Mouse (Mus musculus): ENCODE results near the gene Gdpd5. TPM values are rescaled to one million over a fixed set of nuclear protein-coding genes. Genes with fewer than 3 reads are reported as not detected.
"Not testable (repeated sequence)": the region's sequence is repeated elsewhere in the genome, so short reads cannot be mapped to it uniquely, and the experiment has no call there.

The Gdpd5 gene
- total and polyA plus RNA-seq, 2 experiments from 2014 or later: 28.9 to 35.9 TPM

DNA sequence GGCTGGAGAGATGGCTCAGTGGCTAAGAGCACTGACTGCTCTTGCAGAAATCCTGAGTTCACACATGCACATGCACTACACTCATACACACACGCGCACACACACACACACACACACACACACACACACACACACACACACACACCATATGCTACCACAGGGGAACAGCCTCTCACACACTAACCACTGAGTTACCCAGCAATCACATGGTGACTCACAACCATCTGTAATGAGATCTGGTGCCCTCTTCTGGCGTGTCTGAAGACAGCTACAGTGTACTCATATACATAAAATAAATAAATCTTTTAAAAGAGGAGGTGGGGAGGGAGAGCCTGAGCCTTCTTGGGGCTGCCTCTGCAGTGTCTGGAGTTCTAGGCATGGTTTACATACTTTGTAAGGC lies 6.9 kb upstream of the Gdpd5 start:
- not testable (repeated sequence) for H3K4me1 ChIP-seq (ENCODE audit: control insufficient read depth, insufficient read depth); H3K9me3 ChIP-seq (replicated peaks; ENCODE audit: control insufficient read depth, low read length); H3K36me3 ChIP-seq (replicated peaks; ENCODE audit: control insufficient read depth, insufficient read depth, low read length); H3K27ac ChIP-seq (ENCODE audit: low read depth); ATAC-seq (ENCODE audit: insufficient read depth, low read depth); H3K27me3 ChIP-seq (ENCODE audit: control insufficient read depth, insufficient read depth, low read length); H3K4me3 ChIP-seq (ENCODE audit: low read depth, low read length); H3K4me2 ChIP-seq (ENCODE audit: low read depth, low read length); DNase-seq (ENCODE audit: low spot score); H3K9ac ChIP-seq (replicated peaks; ENCODE audit: low read depth, low read length)
- TF ChIP-seq CTCF (IDR thresholded peaks at IDR 0.05; ENCODE audit: low read depth): peak; percentile 33
- 62% methylated on average over 3 of the region's 3 CpGs for WGBS

- Histone ChIP-seq H3K4me1 (ENCODE audit: control insufficient read depth, insufficient read depth) (peaks cover 9% of the 10 kb centered on the region; the same call in 1 of the 2 replicates), H3K9me3 (replicated peaks; ENCODE audit: control insufficient read depth, low read length) (no peaks in the 10 kb centered on the region), H3K27ac (ENCODE audit: low read depth) (no peak overlapping the region), H3K4me3 (ENCODE audit: low read depth, low read length) (no peak overlapping the region), H3K9ac (replicated peaks; ENCODE audit: low read depth, low read length) (no peak overlapping the region), H3K36me3 (replicated peaks; ENCODE audit: control insufficient read depth, insufficient read depth, low read length) (no peaks in the 10 kb centered on the region), H3K4me2 (ENCODE audit: low read depth, low read length) (no peak overlapping the region), H3K27me3 (ENCODE audit: control insufficient read depth, insufficient read depth, low read length) (no peaks in the 10 kb centered on the region)
- TF ChIP-seq EP300 (IDR thresholded peaks at IDR 0.05; ENCODE audit: low read depth): no peak
- TF ChIP-seq CTCF (IDR thresholded peaks at IDR 0.05; ENCODE audit: low read depth): peak; percentile 81
- DNase-seq (ENCODE audit: low spot score): peak; percentile 42
- WGBS: 7% methylated on average over 4 of the region's 4 CpGs
- no peak for ATAC-seq (ENCODE audit: insufficient read depth, low read depth)
These were observed 5.8 kb upstream of the Gdpd5 start for GRCm38 (mm10) chr7:99375455-99375854.

GRCm38 (mm10) chr7:99378870-99379269 lies 2.3 kb upstream of the Gdpd5 start:
- Histone ChIP-seq H3K9ac (replicated peaks; ENCODE audit: low read depth, low read length) (peak overlapping the region; percentile 3; the same call in 1 of the 2 replicates), H3K36me3 (replicated peaks; ENCODE audit: control insufficient read depth, insufficient read depth, low read length) (no peaks in the 10 kb centered on the region), H3K4me1 (ENCODE audit: control insufficient read depth, insufficient read depth) (peaks cover 29% of the 10 kb centered on the region), H3K4me3 (ENCODE audit: low read depth, low read length) (no peak overlapping the region), H3K4me2 (ENCODE audit: low read depth, low read length) (no peak overlapping the region), H3K27ac (ENCODE audit: low read depth) (no peak overlapping the region), H3K27me3 (ENCODE audit: control insufficient read depth, insufficient read depth, low read length) (no peaks in the 10 kb centered on the region), H3K9me3 (replicated peaks; ENCODE audit: control insufficient read depth, low read length) (no peaks in the 10 kb centered on the region)
- no peak for DNase-seq (ENCODE audit: low spot score)
- ATAC-seq (ENCODE audit: insufficient read depth, low read depth): no peak
- WGBS: 46% methylated on average over 8 of the region's 8 CpGs
- TF ChIP-seq CTCF (IDR thresholded peaks at IDR 0.05; ENCODE audit: low read depth): no peak
- TF ChIP-seq EP300 (IDR thresholded peaks at IDR 0.05; ENCODE audit: low read depth): no peak

DNA sequence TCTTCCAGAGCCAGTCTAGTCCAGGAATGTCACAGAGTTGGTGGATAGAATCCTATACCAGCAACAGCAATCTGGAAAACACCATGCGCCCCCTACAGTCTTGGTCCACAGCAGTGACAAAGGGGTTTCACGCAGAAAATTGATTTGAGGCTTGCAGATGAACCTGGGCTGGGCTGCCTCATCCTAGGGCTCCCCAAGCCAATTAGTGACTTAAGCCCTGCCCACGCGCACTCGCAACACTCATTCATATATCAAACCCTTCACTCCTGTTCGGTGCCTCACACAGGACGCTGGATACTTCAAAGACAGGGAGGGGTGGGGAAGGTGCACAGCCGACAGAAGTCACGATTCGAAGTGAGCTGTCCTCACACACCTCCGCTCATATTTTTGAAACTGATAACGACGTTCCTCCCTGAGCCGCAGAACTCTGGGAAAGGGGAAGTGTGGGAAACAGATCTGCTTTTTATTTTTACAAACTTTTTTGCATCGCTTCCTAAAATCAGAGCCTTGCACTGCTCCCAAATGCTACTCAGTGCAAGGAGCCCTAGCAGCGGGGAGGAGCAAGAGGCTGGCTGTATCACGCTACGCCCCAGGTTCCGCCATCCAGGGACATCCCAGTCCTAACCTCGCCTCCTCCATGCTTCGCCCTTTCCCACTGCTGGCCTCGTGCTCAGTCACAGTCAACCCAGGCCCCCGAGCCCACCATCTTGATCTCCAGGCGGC lies 562 bp upstream of the Gdpd5 start:
- Histone ChIP-seq H3K27me3 (ENCODE audit: control insufficient read depth, insufficient read depth, low read length) (no peaks in the 10 kb centered on the region), H3K9ac (replicated peaks; ENCODE audit: low read depth, low read length) (peak overlapping the region; percentile 79), H3K9me3 (replicated peaks; ENCODE audit: control insufficient read depth, low read length) (no peaks in the 10 kb centered on the region), H3K4me2 (ENCODE audit: low read depth, low read length) (peak overlapping the region; percentile 82), H3K27ac (ENCODE audit: low read depth) (peak overlapping the region; percentile 81), H3K4me3 (ENCODE audit: low read depth, low read length) (peak overlapping the region; percentile 68), H3K36me3 (replicated peaks; ENCODE audit: control insufficient read depth, insufficient read depth, low read length) (no peaks in the 10 kb centered on the region), H3K4me1 (ENCODE audit: control insufficient read depth, insufficient read depth) (peaks cover 45% of the 10 kb centered on the region)
- peak; percentile 28 for ATAC-seq (ENCODE audit: insufficient read depth, low read depth)
- peak; percentile 14 for DNase-seq (ENCODE audit: low spot score)
- WGBS: 1% methylated on average over 24 of the region's 24 CpGs
- TF ChIP-seq EP300 (IDR thresholded peaks at IDR 0.05; ENCODE audit: low read depth): no peak
- TF ChIP-seq CTCF (IDR thresholded peaks at IDR 0.05; ENCODE audit: low read depth): peak; percentile 43

- no peaks in the 10 kb centered on the region for H3K27me3 ChIP-seq (ENCODE audit: control insufficient read depth, insufficient read depth, low read length)
- H3K4me2 ChIP-seq (ENCODE audit: low read depth, low read length): peak overlapping the region; percentile 82
- DNase-seq (ENCODE audit: low spot score) (peak; percentile 17), ATAC-seq (ENCODE audit: insufficient read depth, low read depth) (no peak)
- H3K36me3 ChIP-seq (replicated peaks; ENCODE audit: control insufficient read depth, insufficient read depth, low read length): peaks cover 5% of the 10 kb centered on the region
- peak overlapping the region; percentile 68 for H3K4me3 ChIP-seq (ENCODE audit: low read depth, low read length)
- TF ChIP-seq EP300 (IDR thresholded peaks at IDR 0.05; ENCODE audit: low read depth): no peak
- no peaks in the 10 kb centered on the region for H3K9me3 ChIP-seq (replicated peaks; ENCODE audit: control insufficient read depth, low read length)
- peaks cover 62% of the 10 kb centered on the region for H3K4me1 ChIP-seq (ENCODE audit: control insufficient read depth, insufficient read depth)
- WGBS: 6% methylated on average over 30 of the region's 30 CpGs
- H3K9ac ChIP-seq (replicated peaks; ENCODE audit: low read depth, low read length): peak overlapping the region; percentile 79
- peak overlapping the region; percentile 81 for H3K27ac ChIP-seq (ENCODE audit: low read depth)
These were observed 1.1 kb downstream of the Gdpd5 start for GRCm38 (mm10) chr7:99382088-99383000.
